Mouse (Mus musculus) brain, embryonic 18.5 days (tissue): Measurements from ENCODE around the gene Gmpr.

Experiments used
- DNase-seq: peaks from one replicate; pipeline ENCODE4 v3.0.0-alpha.2; 2012; ENCODE audit warnings: low read depth, low spot score

The Gmpr gene

DNA sequence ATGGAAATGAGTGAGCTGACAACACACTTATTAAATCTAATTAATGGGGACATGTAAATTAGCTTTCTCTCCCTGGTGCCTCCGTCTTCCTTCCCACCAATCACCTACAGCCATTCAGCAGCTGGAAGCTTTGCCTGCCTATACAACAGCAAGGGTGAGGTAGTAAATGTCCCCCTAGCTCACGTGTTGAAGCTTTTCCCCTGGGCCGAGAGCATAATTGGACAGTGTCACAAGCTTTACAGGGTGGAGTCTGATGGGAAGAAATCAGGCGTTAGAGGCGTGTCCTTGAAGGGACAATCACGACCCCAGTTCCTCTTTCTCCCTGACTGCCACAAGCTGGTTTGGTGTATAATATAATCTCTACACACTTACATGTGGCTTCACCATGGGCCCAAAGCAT is 93.2 kb downstream of the Gmpr start:
- no peak for DNase-seq
